Mouse (Mus musculus) midbrain, embryonic 16.5 days (tissue): ENCODE data around the gene Zfp444. TPM values are rescaled to one million over a fixed set of nuclear protein-coding genes. Genes with fewer than 3 reads are reported as not detected.
"Not testable (repeated sequence)": the region's sequence is repeated elsewhere in the genome, so short reads cannot be mapped to it uniquely, and the experiment has no call there.

ENCODE experiments used
- ATAC-seq: fragments of 200-750 bp; cut with Nextera tagmentation; 2 replicates; pipeline ENCODE4 v1.8.0; 2017; ENCODE audit warnings: moderate TSS enrichment
- H3K27ac ChIP-seq: fragments of 300-500 bp; sonication (generic); 2 replicates; pipeline ENCODE4 v1.5.1; 2014; ENCODE audit warnings: mild to moderate bottlenecking, low read length, mixed read lengths
- H3K27me3 ChIP-seq: fragments of 300-500 bp; sonication (generic); 2 replicates; pipeline ENCODE4 v1.6.1; 2014; ENCODE audit warnings: low read depth, low read length, mixed read lengths; ENCODE audit not compliant: control insufficient read depth, insufficient read depth
- H3K36me3 ChIP-seq: fragments of 300-500 bp; sonication (generic); 2 replicates; pipeline ENCODE4 v1.6.1; 2014; ENCODE audit warnings: mild to moderate bottlenecking, low read length, moderate library complexity, mixed read lengths; ENCODE audit not compliant: control insufficient read depth, insufficient read depth
- H3K4me1 ChIP-seq: fragments of 300-500 bp; sonication (generic); 2 replicates; pipeline ENCODE4 v1.6.1; 2014; ENCODE audit warnings: mild to moderate bottlenecking, low read length, mixed read lengths; ENCODE audit not compliant: control insufficient read depth, insufficient read depth
- H3K4me2 ChIP-seq: fragments of 300-500 bp; sonication (generic); 2 replicates; pipeline ENCODE4 v1.6.1; 2014; ENCODE audit warnings: mild to moderate bottlenecking, low read length, mixed read lengths
- H3K4me3 ChIP-seq: fragments of 300-500 bp; sonication (generic); 2 replicates; pipeline ENCODE4 v1.5.1; 2014; ENCODE audit warnings: low read depth, mild to moderate bottlenecking, low read length, moderate library complexity, mixed read lengths
- H3K9ac ChIP-seq: fragments of 300-500 bp; sonication (generic); 2 replicates; pipeline ENCODE4 v1.6.1; 2014; ENCODE audit warnings: low read depth, low read length, mixed read lengths
- H3K9me3 ChIP-seq: fragments of 300-500 bp; sonication (generic); replicated peaks from 2 replicates; pipeline ENCODE4 v1.6.1; 2014; ENCODE audit warnings: mild to moderate bottlenecking, low read length, mixed read lengths; ENCODE audit not compliant: control insufficient read depth, poor library complexity, severe bottlenecking
- WGBS: fragments of 180-500 bp; shearing (Covaris S2); extraction: QIAGEN DNeasy Blood & Tissue Kit; methylation state at CpG from one replicate; pipeline ENCODE4 v1.1.7; 2014; 5-methylcytosine and 5-hydroxymethylcytosine counted together
- polyA plus RNA-seq: library from polyadenylated mRNA; unstranded; fragments of >200 nt; fragmentation: Nextera tagmentation; extraction: Ambion mirVana; gene quantifications from 2 replicates; pipeline ENCODE4 v1.2.1, GENCODE M21; 2015

Zfp444 gene
- polyA plus RNA-seq, 1 experiment from 2014 or later, result 95.7 TPM

DNA sequence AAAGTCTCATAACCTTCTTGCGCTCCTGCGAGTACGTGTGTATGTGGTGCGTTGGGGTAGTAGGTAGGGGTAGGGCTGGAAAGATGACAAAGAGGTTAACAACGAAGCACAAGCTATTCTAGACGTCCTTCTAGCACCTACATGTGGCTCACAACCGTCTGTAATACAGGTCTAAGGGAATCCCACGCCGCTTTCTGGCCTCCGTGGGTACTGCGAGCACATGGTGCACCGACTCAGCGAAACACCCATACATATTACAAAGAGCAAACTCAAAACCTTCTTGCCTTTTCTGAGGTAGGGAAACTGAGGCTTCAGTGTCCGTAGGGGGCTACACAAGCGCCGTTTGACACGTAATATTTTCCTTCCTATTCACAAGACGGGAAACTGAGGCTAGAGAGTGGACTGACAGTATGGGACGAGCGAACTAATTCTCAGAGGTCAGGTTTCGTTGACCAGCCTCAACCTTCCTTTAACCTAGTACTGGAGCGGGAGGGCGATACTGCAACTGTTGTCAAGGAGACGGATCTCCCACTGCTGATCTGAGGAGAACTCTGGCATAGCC lies 501 bp upstream of the Zfp444 start:
- ATAC-seq, result peak; percentile 56
- Histone ChIP-seq H3K9ac (peak overlapping the region; percentile 57), H3K36me3 (no peaks in the 10 kb centered on the region; the same call in 1 of the 2 replicates), H3K27me3 (no peaks in the 10 kb centered on the region), H3K4me3 (peak overlapping the region; percentile 71), H3K4me1 (peaks cover 13% of the 10 kb centered on the region), H3K27ac (peak overlapping the region; percentile 90), H3K4me2 (peak overlapping the region; percentile 64), H3K9me3 (no peaks in the 10 kb centered on the region)
- WGBS, result under 1% methylated on average over 24 of the region's 24 CpGs

DNA sequence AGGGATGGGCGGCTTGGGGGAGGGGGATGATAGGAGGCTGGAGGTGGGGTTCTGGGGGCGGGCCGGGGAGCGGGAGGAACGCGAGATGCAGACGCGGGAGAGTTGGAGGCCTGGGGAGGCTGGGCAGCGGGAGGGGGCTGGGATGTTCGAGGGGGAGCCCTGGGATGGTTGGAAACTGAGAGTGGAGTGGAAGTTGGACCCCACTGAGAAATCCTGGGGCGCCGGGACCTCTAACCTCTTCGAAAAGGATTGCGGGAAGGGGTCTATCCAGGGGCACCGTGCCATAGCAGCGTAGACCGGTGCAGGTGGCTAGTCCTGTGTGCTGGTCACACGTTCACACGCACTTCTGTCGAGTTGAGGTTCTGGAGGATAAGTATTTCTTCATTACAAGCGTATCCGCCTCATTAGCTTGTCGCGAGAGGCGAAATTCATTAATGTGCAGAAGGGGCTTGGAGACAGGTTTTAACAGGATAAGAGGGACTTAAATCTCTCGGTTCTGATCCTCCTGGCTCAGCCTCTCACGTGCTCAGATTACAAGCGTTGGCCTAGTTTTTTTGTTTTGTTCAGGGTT lies 733 bp downstream of the Zfp444 start:
- no peaks in the 10 kb centered on the region for H3K27me3 ChIP-seq
- peaks cover 13% of the 10 kb centered on the region for H3K4me1 ChIP-seq
- no peaks in the 10 kb centered on the region for H3K9me3 ChIP-seq
- H3K4me3 ChIP-seq, result peak overlapping the region; percentile 71
- H3K36me3 ChIP-seq, result no peaks in the 10 kb centered on the region; the same call in 1 of the 2 replicates
- peak; percentile 56 for ATAC-seq
- peak overlapping the region; percentile 77 for H3K27ac ChIP-seq
- WGBS, result under 1% methylated on average over 27 of the region's 28 CpGs
- H3K9ac ChIP-seq, result peak overlapping the region; percentile 84
- H3K4me2 ChIP-seq, result peak overlapping the region; percentile 73

DNA sequence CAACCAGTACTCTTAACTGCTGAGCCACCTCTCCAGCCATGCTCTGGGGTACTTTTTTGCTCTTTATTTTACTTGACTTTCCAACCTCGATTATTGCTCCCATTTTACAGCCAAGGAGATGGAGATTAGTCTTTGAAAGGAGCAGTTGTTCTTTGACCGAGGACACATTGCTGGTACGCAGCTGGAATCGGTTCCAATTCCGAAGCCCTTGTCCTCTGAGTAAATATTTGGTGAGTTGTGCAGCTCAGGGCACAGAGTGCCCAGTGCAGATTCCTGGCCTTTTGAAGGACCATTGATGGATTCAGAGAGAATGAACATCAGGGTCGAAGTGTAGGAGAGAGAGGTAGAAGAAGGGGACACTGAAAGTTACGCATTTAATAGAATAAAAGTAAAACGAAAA lies 1.8 kb downstream of the Zfp444 start:
- H3K4me2 ChIP-seq, result no peak overlapping the region
- no peak overlapping the region for H3K27ac ChIP-seq
- 88% methylated on average over 8 of the region's 8 CpGs for WGBS
- no peak overlapping the region for H3K9ac ChIP-seq
- no peak for ATAC-seq
- no peak overlapping the region for H3K4me3 ChIP-seq
- no peaks in the 10 kb centered on the region for H3K27me3 ChIP-seq
- peaks cover 13% of the 10 kb centered on the region for H3K4me1 ChIP-seq
- H3K9me3 ChIP-seq, result no peaks in the 10 kb centered on the region
- no peaks in the 10 kb centered on the region; the same call in 1 of the 2 replicates for H3K36me3 ChIP-seq

DNA sequence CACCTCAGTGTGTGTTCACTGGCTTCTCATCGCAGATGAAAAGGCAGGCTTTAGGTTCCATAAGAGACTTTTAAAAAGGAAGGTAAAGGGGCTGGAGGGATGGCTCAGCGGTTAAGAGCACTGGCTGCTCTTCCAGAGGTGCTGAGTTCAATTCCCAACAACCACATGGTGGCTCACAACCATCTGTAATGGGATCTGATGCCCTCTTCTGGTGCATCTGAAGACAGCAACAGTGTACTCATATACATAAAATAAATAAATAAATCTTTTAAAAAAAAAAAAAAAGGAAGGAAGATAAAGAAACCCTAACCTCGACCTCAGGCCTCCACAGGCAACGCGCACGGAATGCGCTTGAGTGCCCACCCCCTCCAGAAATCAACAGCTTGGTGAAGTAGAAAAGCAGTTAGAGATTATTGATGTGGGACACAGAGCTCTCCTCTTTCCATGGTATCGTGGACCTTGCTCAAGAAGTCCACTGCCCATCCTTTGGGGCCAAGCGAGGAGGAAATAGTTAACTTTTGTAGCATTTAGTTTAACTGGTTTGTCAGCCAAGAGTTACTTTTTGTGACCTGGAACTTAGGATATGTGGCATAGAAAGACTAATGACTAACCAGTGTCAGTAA lies 2.5 kb downstream of the Zfp444 start:
- H3K27me3 ChIP-seq, H3K27ac ChIP-seq, ATAC-seq, H3K4me2 ChIP-seq, H3K9ac ChIP-seq, H3K9me3 ChIP-seq, H3K4me3 ChIP-seq, H3K36me3 ChIP-seq: not testable (repeated sequence)
- H3K4me1 ChIP-seq, result peaks cover 13% of the 10 kb centered on the region
- 92% methylated on average over 9 of the region's 9 CpGs for WGBS

DNA sequence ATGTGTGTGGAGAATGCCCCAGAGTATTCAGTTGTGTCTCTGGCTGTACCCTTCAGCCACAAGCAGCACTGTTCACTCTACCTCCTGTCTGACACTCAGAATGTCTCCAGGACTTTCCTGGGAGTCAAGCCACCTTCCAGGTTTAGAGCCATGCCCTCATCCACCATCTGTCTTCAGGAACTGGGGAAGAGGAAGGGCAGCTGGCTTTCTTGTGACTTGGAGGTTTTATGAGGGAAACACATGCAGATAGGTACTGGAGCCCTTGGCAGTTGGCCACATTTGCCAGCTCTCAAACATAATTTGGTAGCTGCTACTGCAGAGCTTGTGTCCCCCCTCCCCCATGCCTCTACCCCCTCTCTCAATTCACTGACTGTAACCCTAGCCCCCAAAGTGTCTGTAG lies 7.0 kb downstream of the Zfp444 start:
- Histone ChIP-seq H3K9me3 (no peaks in the 10 kb centered on the region), H3K4me2 (no peak overlapping the region), H3K9ac (no peak overlapping the region), H3K36me3 (peaks cover 6% of the 10 kb centered on the region), H3K27me3 (no peaks in the 10 kb centered on the region), H3K4me1 (no peaks in the 10 kb centered on the region), H3K4me3 (no peak overlapping the region), H3K27ac (no peak overlapping the region)
- ATAC-seq, result no peak

DNA sequence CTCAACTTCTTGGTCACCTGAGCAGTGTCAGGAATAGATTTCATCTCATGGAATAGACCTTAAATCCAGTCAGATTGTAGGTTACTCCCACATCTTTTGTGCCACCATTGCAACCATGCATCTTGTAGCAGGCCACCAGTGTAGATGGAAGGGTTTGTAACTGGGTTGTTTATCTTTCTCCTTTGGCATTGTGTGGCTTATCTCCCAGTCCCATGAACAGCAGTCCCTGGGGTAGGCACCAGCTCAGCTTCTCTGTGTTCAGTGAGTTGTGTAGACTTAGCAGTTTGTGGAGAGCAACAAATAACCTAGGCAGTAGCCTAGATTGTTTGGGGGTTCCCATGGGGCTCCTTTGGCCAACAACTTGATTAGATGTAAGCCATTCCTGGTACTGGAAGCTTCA lies 10.9 kb downstream of the Zfp444 start:
- Histone ChIP-seq H3K9me3 (no peaks in the 10 kb centered on the region), H3K27me3 (no peaks in the 10 kb centered on the region), H3K4me2 (no peak overlapping the region), H3K4me1 (no peaks in the 10 kb centered on the region), H3K27ac (no peak overlapping the region), H3K36me3 (peaks cover 30% of the 10 kb centered on the region), H3K4me3 (no peak overlapping the region), H3K9ac (no peak overlapping the region)
- ATAC-seq, result no peak

DNA sequence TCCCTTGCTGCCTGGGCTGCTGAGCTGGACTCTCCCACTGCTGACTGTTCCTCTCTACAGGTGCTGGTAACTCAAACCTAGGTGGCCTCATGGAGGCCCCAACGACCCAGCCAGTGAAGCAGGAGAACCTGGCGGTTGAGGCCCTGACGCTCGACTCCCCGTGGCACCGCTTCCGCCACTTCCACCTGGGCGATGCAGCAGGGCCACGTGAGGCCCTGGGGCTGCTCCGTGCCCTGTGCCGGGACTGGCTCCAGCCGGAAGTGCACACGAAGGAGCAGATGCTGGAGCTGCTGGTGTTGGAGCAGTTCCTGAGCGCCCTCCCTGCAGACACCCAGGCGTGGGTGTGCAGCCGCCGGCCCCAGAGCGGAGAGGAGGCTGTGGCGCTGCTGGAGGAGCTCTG lies 11.8 kb downstream of the Zfp444 start:
- 0 out of 2 replicates have a peak, but pooled peaks have one; percentile 19 for ATAC-seq
- peaks cover 37% of the 10 kb centered on the region for H3K36me3 ChIP-seq
- no peak overlapping the region for H3K27ac ChIP-seq
- no peak overlapping the region for H3K9ac ChIP-seq
- no peaks in the 10 kb centered on the region for H3K9me3 ChIP-seq
- H3K4me1 ChIP-seq, result no peaks in the 10 kb centered on the region
- no peak overlapping the region for H3K4me2 ChIP-seq
- no peaks in the 10 kb centered on the region for H3K27me3 ChIP-seq
- 92% methylated on average over 19 of the region's 19 CpGs for WGBS
- H3K4me3 ChIP-seq, result no peak overlapping the region

DNA sequence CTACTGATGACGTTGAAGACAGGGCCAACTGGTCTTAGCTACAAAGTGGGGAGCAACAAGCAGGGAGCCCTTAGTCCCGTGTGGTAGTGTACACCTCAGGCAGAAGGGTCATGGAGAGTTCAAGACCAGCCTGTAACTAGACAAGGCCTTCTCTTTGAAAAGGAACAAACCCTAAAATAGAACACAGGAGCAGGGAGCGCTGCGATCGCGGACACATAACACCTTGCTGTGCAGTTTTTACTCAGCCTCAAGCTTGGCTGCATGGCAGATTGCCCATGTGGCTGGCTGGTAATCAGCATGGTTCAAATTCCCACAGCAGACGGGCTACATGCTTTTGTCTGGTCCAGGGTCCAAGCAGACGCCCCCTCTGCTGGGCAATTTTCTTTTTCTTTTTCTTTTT lies 12.5 kb downstream of the Zfp444 start:
- H3K9me3 ChIP-seq, result no peaks in the 10 kb centered on the region
- H3K4me3 ChIP-seq, result no peak overlapping the region
- no peaks in the 10 kb centered on the region for H3K4me1 ChIP-seq
- WGBS, result 92% methylated on average over 8 of the region's 8 CpGs
- no peaks in the 10 kb centered on the region for H3K27me3 ChIP-seq
- H3K36me3 ChIP-seq, result peaks cover 43% of the 10 kb centered on the region
- ATAC-seq, result no peak
- H3K27ac ChIP-seq, result no peak overlapping the region
- H3K9ac ChIP-seq, result no peak overlapping the region
- H3K4me2 ChIP-seq, result no peak overlapping the region

DNA sequence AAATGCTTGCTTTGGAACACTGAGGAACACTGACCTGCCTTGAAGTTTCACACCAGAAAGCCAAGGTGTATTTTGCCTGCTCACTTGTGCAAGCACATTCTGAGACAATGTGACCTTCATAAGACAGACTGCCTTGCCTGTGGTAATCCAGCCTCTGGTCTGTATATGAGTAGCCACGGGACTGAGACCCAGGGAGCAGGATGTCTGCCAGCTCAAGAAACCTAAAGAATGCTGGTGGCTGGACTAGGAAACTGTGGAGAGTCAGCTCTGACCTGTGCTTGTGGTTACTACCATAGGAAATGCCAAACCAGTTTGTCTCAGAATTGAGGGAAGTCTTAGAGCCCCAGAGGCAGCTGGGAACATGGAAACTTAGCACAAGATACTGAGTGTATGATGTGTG lies 13.4 kb downstream of the Zfp444 start:
- Histone ChIP-seq H3K27me3 (no peaks in the 10 kb centered on the region), H3K36me3 (peaks cover 49% of the 10 kb centered on the region), H3K4me3 (no peak overlapping the region), H3K4me2 (no peak overlapping the region), H3K27ac (no peak overlapping the region), H3K9me3 (no peaks in the 10 kb centered on the region), H3K4me1 (no peaks in the 10 kb centered on the region), H3K9ac (no peak overlapping the region)
- no peak for ATAC-seq
- WGBS, result 84% methylated on average over 1 of the region's 1 CpGs
